Comparison of ENCODE assay signal across 10 mouse cellular contexts in the genomic region with DNA sequence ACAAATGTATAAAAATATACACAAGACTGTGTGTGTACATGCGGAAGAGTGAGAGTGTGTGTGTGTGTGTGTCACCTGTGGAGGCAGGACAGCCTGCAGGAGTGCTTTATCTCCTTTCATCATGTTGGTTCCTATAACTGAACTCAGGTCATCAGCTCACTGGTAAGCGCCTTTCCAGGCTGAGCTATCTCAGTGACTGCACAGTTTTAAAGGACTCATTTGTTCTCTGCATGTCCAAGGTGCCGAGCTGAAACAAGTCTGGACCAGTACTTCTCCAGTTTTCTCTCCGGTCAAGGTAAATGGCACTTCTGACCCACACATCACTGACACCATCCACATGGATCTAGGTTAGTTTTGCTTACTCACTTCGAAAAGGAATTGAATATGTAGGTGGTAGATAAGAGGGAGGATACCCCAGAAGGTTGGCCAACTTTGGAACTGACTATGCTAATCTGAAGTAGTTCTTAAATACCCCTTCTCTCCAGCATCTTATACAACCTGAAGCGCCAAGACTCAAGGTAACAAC. TPM values are rescaled to one million over a fixed set of nuclear protein-coding genes. Genes with fewer than 3 reads are reported as not detected.
A peak's percentile ranks its signal among the peaks of the same experiment; 100 is the strongest.
DNase-seq lines count a peak whose midpoint lies in the region; ATAC-seq lines count a peak whose summit lies in the region.
"Had no signal": no experiment of that assay in that cellular context is flagged by ENCODE, and none has a peak within 500 bp of the region (broad histone marks: within the 10 kb centered on the region; RNA-seq: fewer than 3 reads in every experiment).

No protein-coding gene starts in this region.

- H3K9ac ChIP-seq in hindbrain, embryonic 11.5 days (ENCODE audit: low read depth, low read length) = no peak overlapping the region
- no peak overlapping the region for H3K9ac ChIP-seq in embryonic facial prominence, embryonic 15.5 days
- no peak overlapping the region for H3K9ac ChIP-seq in limb, embryonic 11.5 days (ENCODE audit: low read length)
- no peak overlapping the region for H3K9ac ChIP-seq in midbrain, embryonic 16.5 days (ENCODE audit: low read depth, low read length)

- no peak overlapping the region for H3K27ac ChIP-seq in hindbrain, embryonic 10.5 days
- H3K27ac ChIP-seq in hindbrain, embryonic 11.5 days (ENCODE audit: low read depth, low read length) = no peak overlapping the region
- H3K27ac ChIP-seq in embryonic facial prominence, embryonic 15.5 days (replicated peaks) = no peak overlapping the region
- H3K27ac ChIP-seq in limb, embryonic 11.5 days (replicated peaks; ENCODE audit: low read depth, low read length) = no peak overlapping the region
- no peak overlapping the region for H3K27ac ChIP-seq in midbrain, embryonic 16.5 days (ENCODE audit: low read length)
- H3K27ac ChIP-seq: left cerebral cortex, adult 2 months had no signal

- 0 out of 2 replicates have a peak, but pooled peaks cover 5% of the 10 kb centered on the region for H3K36me3 ChIP-seq in hindbrain, embryonic 10.5 days
- no peaks in the 10 kb centered on the region for H3K36me3 ChIP-seq in hindbrain, embryonic 11.5 days (ENCODE audit: control insufficient read depth, insufficient read depth, low read length)
- no peaks in the 10 kb centered on the region for H3K36me3 ChIP-seq in embryonic facial prominence, embryonic 15.5 days
- H3K36me3 ChIP-seq in limb, embryonic 11.5 days (ENCODE audit: control insufficient read depth, insufficient read depth, low read length) = no peaks in the 10 kb centered on the region
- H3K36me3 ChIP-seq in midbrain, embryonic 16.5 days (ENCODE audit: control insufficient read depth, insufficient read depth, low read length) = no peaks in the 10 kb centered on the region

- WGBS in hindbrain, embryonic 10.5 days = 91% methylated on average over 6 of the region's 6 CpGs
- WGBS in hindbrain, embryonic 11.5 days = 83% methylated on average over 6 of the region's 6 CpGs
- WGBS in embryonic facial prominence, embryonic 15.5 days = 82% methylated on average over 6 of the region's 6 CpGs
- 83% methylated on average over 6 of the region's 6 CpGs for WGBS in limb, embryonic 11.5 days
- 82% methylated on average over 6 of the region's 6 CpGs for WGBS in midbrain, embryonic 16.5 days

- no peaks in the 10 kb centered on the region for H3K27me3 ChIP-seq in hindbrain, embryonic 10.5 days (ENCODE audit: insufficient read depth, poor library complexity, severe bottlenecking)
- no peaks in the 10 kb centered on the region for H3K27me3 ChIP-seq in hindbrain, embryonic 11.5 days (ENCODE audit: control insufficient read depth, insufficient read depth, low read length)
- no peaks in the 10 kb centered on the region for H3K27me3 ChIP-seq in embryonic facial prominence, embryonic 15.5 days
- no peaks in the 10 kb centered on the region for H3K27me3 ChIP-seq in limb, embryonic 11.5 days (ENCODE audit: control insufficient read depth, insufficient read depth, low read length)
- no peaks in the 10 kb centered on the region for H3K27me3 ChIP-seq in midbrain, embryonic 16.5 days (ENCODE audit: control insufficient read depth, insufficient read depth, low read depth, low read length)

- no peak overlapping the region for H3K4me2 ChIP-seq in hindbrain, embryonic 11.5 days (replicated peaks; ENCODE audit: low read depth, low read length)
- 0 out of 2 replicates have a peak overlapping the region, but pooled peaks have one; percentile 65 for H3K4me2 ChIP-seq in embryonic facial prominence, embryonic 15.5 days (replicated peaks)
- peak overlapping the region; percentile 71; the same call in 1 of the 2 replicates for H3K4me2 ChIP-seq in limb, embryonic 11.5 days (ENCODE audit: low read depth, severe bottlenecking)
- H3K4me2 ChIP-seq in midbrain, embryonic 16.5 days (ENCODE audit: low read length) = peak overlapping the region; percentile 71

- DNase-seq in hindbrain, embryonic 10.5 days (ENCODE audit: low spot score) = no peak
- DNase-seq in hindbrain, embryonic 11.5 days (ENCODE audit: low spot score) = no peak
- DNase-seq in limb, embryonic 11.5 days (ENCODE audit: low spot score) = no peak
- DNase-seq in thymus, postnatal 14 days = no peak
- DNase-seq in thymus, postnatal 10 days (ENCODE audit: low spot score in 2 of 2) = no peak
- DNase-seq: gastrocnemius, postnatal 10 days had no signal

- peak overlapping the region; percentile 90; the same call in 1 of the 2 replicates for H3K4me3 ChIP-seq in hindbrain, embryonic 10.5 days
- H3K4me3 ChIP-seq in hindbrain, embryonic 11.5 days (ENCODE audit: low read depth, low read length) = no peak overlapping the region
- H3K4me3 ChIP-seq in embryonic facial prominence, embryonic 15.5 days (replicated peaks) = peak overlapping the region; percentile 69; the same call in 1 of the 2 replicates
- no peak overlapping the region for H3K4me3 ChIP-seq in limb, embryonic 11.5 days (ENCODE audit: low read depth, low read length)
- H3K4me3 ChIP-seq in midbrain, embryonic 16.5 days (ENCODE audit: low read depth, low read length) = peak overlapping the region; percentile 96

- H3K4me1 ChIP-seq in hindbrain, embryonic 10.5 days (replicated peaks) = peaks cover 35% of the 10 kb centered on the region
- no peaks in the 10 kb centered on the region for H3K4me1 ChIP-seq in hindbrain, embryonic 11.5 days (replicated peaks; ENCODE audit: control insufficient read depth, insufficient read depth, low read length)
- peaks cover 46% of the 10 kb centered on the region for H3K4me1 ChIP-seq in embryonic facial prominence, embryonic 15.5 days
- H3K4me1 ChIP-seq in limb, embryonic 11.5 days (ENCODE audit: control insufficient read depth, insufficient read depth, low read length) = peaks cover 10% of the 10 kb centered on the region; the same call in 1 of the 2 replicates
- peaks cover 53% of the 10 kb centered on the region for H3K4me1 ChIP-seq in midbrain, embryonic 16.5 days (ENCODE audit: control insufficient read depth, insufficient read depth, low read length)

- ATAC-seq in hindbrain, embryonic 11.5 days (ENCODE audit: low FRiP score) = no peak
- no peak for ATAC-seq in embryonic facial prominence, embryonic 15.5 days (ENCODE audit: insufficient number of reproducible peaks, low FRiP score, low TSS enrichment, low read depth)
- no peak for ATAC-seq in limb, embryonic 11.5 days (ENCODE audit: insufficient number of reproducible peaks, low FRiP score, low TSS enrichment, low read depth)
- no peak for ATAC-seq in midbrain, embryonic 16.5 days
- ATAC-seq in CD4-positive, CD25-positive, alpha-beta regulatory T cell, adult 4 months = no peak

- no peaks in the 10 kb centered on the region for H3K9me3 ChIP-seq in hindbrain, embryonic 10.5 days
- no peaks in the 10 kb centered on the region for H3K9me3 ChIP-seq in hindbrain, embryonic 11.5 days (ENCODE audit: control insufficient read depth, low read length)
- H3K9me3 ChIP-seq in embryonic facial prominence, embryonic 15.5 days (replicated peaks) = no peaks in the 10 kb centered on the region
- no peaks in the 10 kb centered on the region for H3K9me3 ChIP-seq in limb, embryonic 11.5 days (ENCODE audit: control insufficient read depth, low read length)
- H3K9me3 ChIP-seq in midbrain, embryonic 16.5 days (replicated peaks; ENCODE audit: control insufficient read depth, low read length, poor library complexity, severe bottlenecking) = no peaks in the 10 kb centered on the region

RNA-seq across cellular contexts. Expression of a gene that starts 2.5 kb away (rescaled TPM):
- polyA plus RNA-seq in hindbrain, embryonic 10.5 days (2016; fragmentation: Nextera tagmentation; extraction: Ambion mirVana) = 3.5 and 3.7 TPM in 2 replicates
- 9.1 and 9.7 TPM in 2 replicates for polyA plus RNA-seq in hindbrain, embryonic 11.5 days (2014; fragmentation: Nextera tagmentation; extraction: Ambion mirVana)
- polyA plus RNA-seq in embryonic facial prominence, embryonic 15.5 days (2015; fragmentation: Nextera tagmentation; extraction: Ambion mirVana) = 7.5 and 8.0 TPM in 2 replicates
- 6.5 and 6.8 TPM in 2 replicates for polyA plus RNA-seq in limb, embryonic 11.5 days (2014; fragmentation: Nextera tagmentation; extraction: Ambion mirVana)
- polyA plus RNA-seq in midbrain, embryonic 16.5 days (2015; fragmentation: Nextera tagmentation; extraction: Ambion mirVana) = 22.1 and 22.7 TPM in 2 replicates
- polyA plus RNA-seq in CD4-positive, CD25-positive, alpha-beta regulatory T cell, adult 4 months (2017; shearing (Covaris generic)) = 10 to 100 TPM in 1 of 2 experiments, 1 to 10 TPM in 1; 5.0 to 11.7 TPM

Comparison
In these comparisons a context has a peak if more than half of its experiments do, and no peak if none do; other contexts are left out.
1. H3K4me3 ChIP-seq: peak in hindbrain, embryonic 10.5 days (single experiment), embryonic facial prominence, embryonic 15.5 days (single experiment) and midbrain, embryonic 16.5 days (single experiment); none in hindbrain, embryonic 11.5 days (single experiment) and limb, embryonic 11.5 days (single experiment).